Mouse (Mus musculus) adipocyte (in vitro differentiated cells): ENCODE data around the gene Olfr1461.

Experiments
- DNase-seq: peaks from one replicate; pipeline ENCODE4 v3.0.0-alpha.2; 2016; ENCODE audit warnings: low spot score

The Olfr1461 gene

DNA sequence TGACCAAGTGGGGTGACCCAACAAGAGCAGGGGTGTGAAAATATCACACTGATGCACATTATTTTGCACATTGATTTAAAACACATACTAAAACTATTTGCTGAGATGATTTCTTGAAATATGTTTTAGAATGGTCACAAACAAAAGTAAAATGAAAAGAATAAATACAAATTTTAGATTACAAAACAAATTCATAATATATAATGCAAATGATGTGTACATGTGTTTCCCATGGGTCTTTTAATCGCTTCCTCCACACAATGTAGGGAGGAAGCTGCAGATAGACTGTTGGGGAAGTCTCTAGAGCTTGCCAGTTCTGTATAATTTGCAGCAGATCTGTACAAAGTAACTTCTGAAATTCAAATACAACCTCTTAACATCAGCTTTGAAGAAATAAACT, at the start of gene Olfr1461:
TSS of gene Olfr1461 (plus strand) at position 301 of the 400 bp plus-strand sequence.
- DNase-seq: no peak

DNA sequence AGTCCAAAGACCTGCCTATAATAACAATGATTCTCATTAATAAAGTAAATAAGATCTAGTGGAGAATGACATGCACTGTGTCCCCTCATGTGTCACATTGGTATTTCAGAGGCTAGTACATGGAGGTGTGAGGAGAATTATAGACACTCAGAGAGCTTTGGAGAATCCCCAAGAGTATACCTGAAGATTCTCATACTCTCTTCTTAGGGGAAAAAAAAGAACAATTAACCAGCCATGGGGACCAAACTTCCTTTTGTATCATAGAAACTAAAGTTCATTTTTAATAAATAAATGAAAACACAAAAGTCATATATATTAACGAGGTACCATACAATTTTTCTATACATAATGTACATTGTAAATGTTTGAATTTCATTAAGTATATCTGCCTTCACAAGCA, 13.4 kb upstream of the Olfr1461 start, which contains the start of gene Olfr1459:
TSS of gene Olfr1459 (minus strand) at position 101 of the 400 bp plus-strand sequence.
- no peak for DNase-seq

- DNase-seq: no peak
Measured at GRCm38 (mm10) chr19:13185434-13185833, 22.6 kb downstream of the Olfr1461 start, which contains the start of gene Olfr1462. Olfr1462 (plus strand) TSS chr19:13185734.
